Mouse (Mus musculus) E14TG2a.4 (cell line): ENCODE measurements around the gene Usp44.

Source experiments
- CTCF ChIP-seq: conservative IDR thresholded peaks from 2 replicates; pipeline ENCODE4 v1.5.1; 2014; ENCODE audit warnings: low read length
- NANOG ChIP-seq: IDR thresholded peaks from 2 replicates; pipeline ENCODE4 v1.6.1; 2014; ENCODE audit warnings: borderline replicate concordance, low read length, mixed read lengths
- POU5F1 ChIP-seq: IDR thresholded peaks from 2 replicates; pipeline ENCODE4 v1.6.1; 2014; ENCODE audit warnings: low read length, borderline replicate concordance

DNA sequence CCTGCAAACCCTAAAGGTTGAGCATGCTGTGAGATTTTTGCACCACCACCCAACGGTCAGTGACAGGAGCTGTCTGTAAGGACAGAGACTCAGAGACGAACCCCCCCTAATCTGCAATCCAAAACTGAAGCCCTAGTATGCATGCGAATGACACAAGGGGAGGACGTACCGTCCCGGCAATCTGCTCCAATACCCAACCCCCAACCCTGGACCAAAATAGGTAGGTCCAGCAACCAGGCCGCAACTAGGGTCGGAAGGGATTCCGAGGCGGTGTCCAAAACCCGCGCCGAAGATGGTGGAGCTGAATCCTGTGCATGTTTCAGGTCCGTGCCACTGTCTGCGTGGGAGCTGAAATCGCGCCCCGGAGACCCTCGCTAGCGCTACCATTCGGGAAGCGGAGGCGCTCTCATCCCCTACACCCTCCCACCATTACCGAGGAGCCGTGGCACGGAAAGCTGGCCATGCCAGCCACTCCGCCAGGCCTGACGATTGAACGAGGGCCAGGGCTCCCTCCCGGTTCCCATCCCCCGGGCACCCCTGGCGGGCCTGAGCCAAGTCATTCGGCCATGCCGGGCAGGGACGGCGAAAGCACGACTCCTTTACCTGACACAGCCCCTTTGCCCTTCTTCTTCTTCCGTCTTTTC lies 57.7 kb downstream of the Usp44 start:
- TF ChIP-seq CTCF (no peak), POU5F1 (no peak), NANOG (no peak)
